Mouse (Mus musculus) gastrocnemius, postnatal 4 days (tissue): ENCODE measurements around the gene Drg2. TPM values are rescaled to one million over a fixed set of nuclear protein-coding genes. Genes with fewer than 3 reads are reported as not detected.
A peak's percentile ranks its signal among the peaks of the same experiment; 100 is the strongest.
"Not testable (repeated sequence)": the region's sequence is repeated elsewhere in the genome, so short reads cannot be mapped to it uniquely, and the experiment has no call there.

Source experiments
- DNase-seq, 2 experiments: peaks; one replicate each; pipeline ENCODE4 v3.0.0; 2021 to 2022; ENCODE audit warnings: low spot score in 2 of 2, mixed read lengths in 2 of 2
- long read RNA-seq, 2 experiments: library from polyadenylated mRNA; stranded (forward); transcript quantifications; one replicate each; pipeline ENCODE4 v2.0.0; 2021
- total RNA-seq, 2 experiments: library from RNA; stranded (reverse); gene quantifications; 2 replicates each; pipeline ENCODE4 v1.2.3; 2021

Drg2 gene
- total RNA-seq, result 10 to 100 TPM; 43.6 to 44.5 TPM
- long read RNA-seq, experiment 1, transcript Drg2-201 (13 exons, 1,788 nt), result major isoform, 62 of 67 reads
- long read RNA-seq, experiment 1, partial matches to known transcripts, result 3 of 67 reads
- long read RNA-seq, experiment 1, other reads (novel, unspliced or antisense), result 2 of 67 reads
- long read RNA-seq, experiment 2, transcript Drg2-201 (13 exons, 1,788 nt), result major isoform, 54 of 63 reads
- long read RNA-seq, experiment 2, partial matches to known transcripts, result 2 of 63 reads
- long read RNA-seq, experiment 2, other reads (novel, unspliced or antisense), result 7 of 63 reads

GRCm38 (mm10) chr11:60454080-60454744, at the start of gene Drg2:
Gene Drg2 (plus strand): TSS chr11:60454591.
- DNase-seq, result peak; percentile 82 to 86

- DNase-seq, result no peak
Observed at GRCm38 (mm10) chr11:60406606-60407005, 47.8 kb upstream of the Drg2 start.

GRCm38 (mm10) chr11:60412173-60412572, 42.2 kb upstream of the Drg2 start:
- peak; percentile 35 to 70 for DNase-seq

- DNase-seq, result no peak
Observed at GRCm38 (mm10) chr11:60412921-60413320, 41.5 kb upstream of the Drg2 start.

GRCm38 (mm10) chr11:60416590-60416962, 37.8 kb upstream of the Drg2 start:
- DNase-seq, result no peak

GRCm38 (mm10) chr11:60416963-60417716, 37.3 kb upstream of the Drg2 start, which contains the start of gene Gid4:
Gene Gid4 (plus strand): TSS chr11:60417145.
- peak; percentile 99 for DNase-seq

- DNase-seq, result peak; percentile 24 to 44
Observed at GRCm38 (mm10) chr11:60417717-60418472, 36.5 kb upstream of the Drg2 start, which contains the start of gene Atpaf2. Gene Atpaf2 (minus strand): TSS chr11:60418457.

- no peak for DNase-seq
Observed at GRCm38 (mm10) chr11:60418473-60418803, 36.0 kb upstream of the Drg2 start.

- no peak for DNase-seq
Observed at GRCm38 (mm10) chr11:60422046-60422668, 32.2 kb upstream of the Drg2 start.

GRCm38 (mm10) chr11:60423006-60423405, 31.4 kb upstream of the Drg2 start:
- DNase-seq, result no peak

- no peak for DNase-seq
Observed at GRCm38 (mm10) chr11:60426417-60426816, 28.0 kb upstream of the Drg2 start.

- DNase-seq, result no peak
Observed at GRCm38 (mm10) chr11:60427628-60428027, 26.8 kb upstream of the Drg2 start.

- no peak for DNase-seq
Observed at GRCm38 (mm10) chr11:60433501-60433900, 20.9 kb upstream of the Drg2 start.

- no peak for DNase-seq
Observed at GRCm38 (mm10) chr11:60435133-60435532, 19.3 kb upstream of the Drg2 start.

GRCm38 (mm10) chr11:60436618-60437017, 17.8 kb upstream of the Drg2 start:
- DNase-seq, result no peak

- not testable (repeated sequence) for DNase-seq
Observed at GRCm38 (mm10) chr11:60439621-60440020, 14.8 kb upstream of the Drg2 start.

GRCm38 (mm10) chr11:60440176-60440575, 14.2 kb upstream of the Drg2 start:
- no peak for DNase-seq

- no peak for DNase-seq
Observed at GRCm38 (mm10) chr11:60442896-60443295, 11.5 kb upstream of the Drg2 start.

- DNase-seq, result no peak
Observed at GRCm38 (mm10) chr11:60444007-60444406, 10.4 kb upstream of the Drg2 start.

- no peak for DNase-seq
Observed at GRCm38 (mm10) chr11:60454745-60455087, 325 bp downstream of the Drg2 start.

GRCm38 (mm10) chr11:60457973-60458372, 3.6 kb downstream of the Drg2 start:
- no peak for DNase-seq
